Mouse (Mus musculus) fat pad, adult 2 months (tissue): ENCODE results near the gene Ppm1l.
"Not testable (repeated sequence)": the region's sequence is repeated elsewhere in the genome, so short reads cannot be mapped to it uniquely, and the experiment has no call there.

Source experiments
- DNase-seq: peaks from one replicate; pipeline ENCODE4 v3.0.0-alpha.2; 2011; ENCODE audit warnings: low read depth, low spot score; ENCODE audit errors: extremely low read depth

Gene Ppm1l

GRCm38 (mm10) chr3:69367916-69368315 lies 51.3 kb downstream of the Ppm1l start:
- no peak for DNase-seq

DNA sequence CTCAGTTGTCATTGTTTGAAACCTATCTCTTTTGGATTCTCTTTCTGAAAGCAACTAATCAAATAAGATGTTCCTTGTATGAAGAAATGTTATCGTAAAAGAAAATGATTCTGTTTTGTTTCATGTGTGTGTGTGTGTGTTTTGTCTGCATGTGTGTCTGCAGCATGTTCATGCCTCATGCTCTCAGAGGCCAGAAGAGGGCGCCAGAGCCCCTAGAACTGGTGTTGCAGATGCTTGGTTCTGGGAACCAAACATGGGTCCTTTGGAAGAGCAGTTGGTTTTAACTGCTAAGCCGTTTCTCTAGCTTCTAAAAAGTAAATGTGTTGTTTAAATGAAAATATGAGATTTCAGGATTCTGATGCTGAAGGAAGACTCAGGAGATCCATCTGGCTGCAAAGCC lies 56.1 kb downstream of the Ppm1l start:
- DNase-seq: no peak

DNA sequence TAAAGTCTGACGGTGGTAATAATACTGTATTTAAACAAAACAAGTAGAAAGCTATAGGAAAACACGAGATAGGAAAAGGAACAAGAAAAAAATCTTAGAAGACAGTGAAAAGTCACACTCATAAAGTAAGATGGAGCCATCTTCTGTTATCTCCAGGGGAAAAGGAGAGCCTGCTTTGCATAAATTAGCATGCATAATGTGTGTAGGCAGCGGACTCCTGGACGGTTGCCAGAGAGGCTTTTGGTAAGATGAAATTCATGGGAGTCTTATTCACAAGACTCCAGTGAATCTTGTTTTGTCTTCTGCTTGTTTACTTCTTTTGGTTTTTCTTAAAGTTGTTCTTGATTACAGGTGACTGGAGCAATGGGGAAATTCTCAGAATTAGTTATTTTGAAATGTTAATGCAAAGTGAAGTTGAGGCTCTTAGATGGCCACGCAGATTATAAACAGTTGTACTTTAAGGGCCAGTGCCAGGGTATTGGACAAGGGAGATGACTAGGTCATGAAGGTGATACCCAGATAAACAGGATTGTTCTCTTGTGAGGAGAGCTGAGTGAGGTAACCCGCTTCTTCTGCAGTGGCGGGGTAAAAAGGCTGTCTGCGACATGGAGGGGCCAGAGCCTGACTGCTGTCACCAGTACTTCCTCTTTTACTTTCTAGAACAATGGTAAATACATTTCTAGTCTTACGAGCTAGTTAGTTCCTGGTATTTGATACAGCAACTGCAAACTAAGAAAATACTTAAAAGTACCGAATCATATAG lies 57.1 kb downstream of the Ppm1l start:
- no peak for DNase-seq

DNA sequence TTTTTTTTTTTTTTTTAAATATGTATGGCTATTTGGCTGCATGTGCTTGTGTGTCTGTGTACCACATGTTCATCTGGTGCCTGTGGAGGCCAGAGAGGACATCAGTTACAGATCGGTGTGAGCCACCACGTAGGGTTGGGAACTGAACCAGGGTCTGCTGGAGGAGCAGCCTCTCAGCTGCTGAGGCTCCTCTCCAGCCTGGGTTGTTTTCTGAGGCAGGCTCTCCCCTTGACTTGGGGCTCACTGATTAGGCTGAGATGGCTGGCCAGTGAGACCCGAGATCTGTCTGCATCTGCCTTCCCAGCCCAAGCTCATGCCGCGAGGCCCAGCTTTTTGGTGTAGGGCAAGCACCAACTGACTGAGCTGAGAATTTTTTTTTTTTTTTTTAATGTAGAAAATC lies 57.9 kb downstream of the Ppm1l start:
- no peak for DNase-seq

- DNase-seq: no peak
Observed at GRCm38 (mm10) chr3:69374983-69375382, 58.3 kb downstream of the Ppm1l start.

DNA sequence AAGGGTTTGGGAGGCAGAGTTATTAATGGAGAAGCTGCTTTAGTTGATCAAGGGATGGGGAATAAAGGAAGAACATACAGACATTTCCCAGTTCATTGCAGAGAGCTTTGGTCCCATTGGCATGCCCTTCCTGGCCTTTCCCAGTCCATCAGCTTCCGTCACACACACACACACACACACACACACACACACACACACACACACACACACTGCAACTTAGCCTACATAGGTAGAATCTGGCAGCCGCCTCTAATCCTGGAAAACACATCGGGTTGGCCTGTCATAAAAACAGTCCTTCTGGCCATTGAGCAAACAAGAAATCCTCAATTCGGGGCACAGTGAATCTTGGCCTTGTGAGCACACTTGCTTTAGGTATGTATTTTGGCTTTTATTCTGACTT lies 64.6 kb downstream of the Ppm1l start:
- no peak for DNase-seq

DNA sequence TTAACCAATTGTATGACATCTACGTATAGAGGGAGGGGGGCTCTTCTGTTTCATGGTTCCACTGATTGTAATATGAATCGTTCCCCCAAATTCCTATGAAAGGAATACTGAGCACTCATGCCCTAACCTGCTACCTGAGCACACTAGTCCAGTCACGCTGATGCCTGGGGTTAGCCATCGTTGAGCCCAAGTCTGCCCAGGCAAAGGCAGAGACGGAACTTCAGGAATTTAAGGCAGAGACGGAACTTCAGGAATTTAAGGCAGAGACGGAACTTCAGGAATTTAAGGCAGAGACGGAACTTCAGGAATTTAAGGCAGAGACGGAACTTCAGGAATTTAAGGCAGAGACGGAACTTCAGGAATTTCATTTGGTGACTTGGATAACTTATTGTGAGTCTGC lies 75.2 kb downstream of the Ppm1l start:
- not testable (repeated sequence) for DNase-seq

DNA sequence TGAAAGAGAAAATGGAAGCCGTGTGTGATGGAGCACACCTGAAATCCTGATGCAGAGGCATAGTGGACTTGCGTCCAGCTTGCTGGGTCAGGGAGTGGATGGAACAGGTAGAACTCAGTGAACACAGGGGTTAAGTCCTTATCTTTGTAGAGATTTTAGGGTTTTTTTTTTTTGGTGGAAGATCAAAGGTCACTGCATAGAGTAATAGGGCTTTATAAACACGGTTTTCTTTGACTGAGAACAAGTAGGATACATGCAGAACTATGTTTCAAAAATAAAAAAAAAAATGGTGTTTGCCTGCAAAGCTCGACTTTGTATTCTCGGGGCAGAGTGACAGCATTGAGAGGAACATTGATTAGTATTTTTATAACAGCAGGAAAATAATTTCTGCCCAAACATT lies 75.6 kb downstream of the Ppm1l start:
- DNase-seq: no peak

DNA sequence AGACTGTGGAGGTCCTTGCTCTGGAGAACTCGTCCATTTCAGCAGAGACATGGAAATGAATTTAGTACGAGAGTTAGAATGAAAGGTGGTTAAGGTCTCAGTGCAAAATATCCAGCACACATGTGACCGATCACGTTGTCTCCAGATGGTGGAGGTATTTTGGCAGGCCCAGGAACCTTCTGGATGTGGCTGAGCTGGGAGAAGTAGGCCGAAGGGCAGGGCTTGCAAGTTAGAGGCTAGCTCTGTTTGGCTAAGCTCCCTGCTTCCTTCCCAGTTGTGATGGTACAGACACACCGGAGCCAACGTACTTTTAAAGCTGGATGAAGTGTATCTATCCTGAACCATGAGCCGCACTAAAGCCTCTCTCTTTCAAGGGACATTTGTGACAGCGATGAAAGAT lies 76.4 kb downstream of the Ppm1l start:
- DNase-seq: no peak

- no peak for DNase-seq
Observed at GRCm38 (mm10) chr3:69393991-69394390, 77.3 kb downstream of the Ppm1l start.

DNA sequence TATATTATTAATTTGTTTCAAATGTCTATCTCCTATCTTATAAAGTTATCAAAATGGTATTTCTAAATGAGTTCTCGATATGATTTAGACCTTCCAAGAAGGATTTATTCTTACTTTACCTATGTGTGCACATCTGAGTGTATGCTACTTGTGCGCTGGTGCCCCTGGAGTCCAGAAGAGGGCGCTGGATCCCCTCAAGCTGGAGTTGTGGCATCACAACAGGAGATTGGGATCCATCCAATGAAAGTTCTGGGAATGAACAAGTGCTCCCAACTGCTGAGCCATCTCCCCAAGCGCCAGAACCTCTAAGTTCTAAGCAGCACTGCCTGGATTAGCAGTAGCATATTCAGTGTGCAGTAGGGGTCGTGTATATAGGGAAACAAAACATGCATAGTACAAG lies 78.4 kb downstream of the Ppm1l start:
- no peak for DNase-seq

GRCm38 (mm10) chr3:69397733-69398132 lies 81.1 kb downstream of the Ppm1l start:
- no peak for DNase-seq

DNA sequence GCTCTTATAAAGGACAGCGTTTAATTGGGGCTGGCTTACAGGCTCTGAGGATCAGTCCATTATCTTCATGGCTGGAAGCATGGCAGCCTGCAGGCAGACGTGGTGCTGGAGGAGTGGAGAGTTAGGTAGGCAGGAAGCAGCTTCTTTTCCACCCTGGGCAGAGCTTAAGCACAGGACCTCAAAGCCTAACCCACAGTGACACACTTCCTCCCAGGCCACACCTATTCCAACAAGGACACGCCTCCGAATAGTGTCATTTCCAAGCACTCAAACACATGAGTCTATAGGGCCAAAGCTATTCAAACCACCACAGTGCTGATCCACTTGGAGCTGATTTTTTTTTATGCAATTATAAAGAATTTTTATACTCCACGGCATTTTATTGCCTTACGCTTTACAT lies 82.7 kb downstream of the Ppm1l start:
- no peak for DNase-seq

DNA sequence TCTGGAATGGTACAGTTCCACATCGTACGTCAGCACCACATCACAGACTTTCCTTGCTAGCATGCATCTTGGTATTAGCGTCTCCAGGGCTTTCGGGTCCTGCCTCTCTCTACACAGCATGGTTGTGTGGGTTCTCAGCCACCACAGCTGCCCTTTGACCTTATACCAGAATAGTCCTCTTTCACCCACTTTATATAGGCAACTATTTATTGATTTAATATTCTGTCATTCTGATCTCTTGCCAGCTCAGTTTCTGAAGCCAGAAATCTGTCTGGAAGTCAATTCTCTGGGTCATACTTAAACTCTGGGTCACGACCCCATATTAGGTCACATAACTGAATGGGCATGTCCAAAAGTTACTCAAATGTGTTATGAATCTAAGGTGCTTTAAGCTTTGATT lies 86.5 kb downstream of the Ppm1l start:
- DNase-seq: no peak

DNA sequence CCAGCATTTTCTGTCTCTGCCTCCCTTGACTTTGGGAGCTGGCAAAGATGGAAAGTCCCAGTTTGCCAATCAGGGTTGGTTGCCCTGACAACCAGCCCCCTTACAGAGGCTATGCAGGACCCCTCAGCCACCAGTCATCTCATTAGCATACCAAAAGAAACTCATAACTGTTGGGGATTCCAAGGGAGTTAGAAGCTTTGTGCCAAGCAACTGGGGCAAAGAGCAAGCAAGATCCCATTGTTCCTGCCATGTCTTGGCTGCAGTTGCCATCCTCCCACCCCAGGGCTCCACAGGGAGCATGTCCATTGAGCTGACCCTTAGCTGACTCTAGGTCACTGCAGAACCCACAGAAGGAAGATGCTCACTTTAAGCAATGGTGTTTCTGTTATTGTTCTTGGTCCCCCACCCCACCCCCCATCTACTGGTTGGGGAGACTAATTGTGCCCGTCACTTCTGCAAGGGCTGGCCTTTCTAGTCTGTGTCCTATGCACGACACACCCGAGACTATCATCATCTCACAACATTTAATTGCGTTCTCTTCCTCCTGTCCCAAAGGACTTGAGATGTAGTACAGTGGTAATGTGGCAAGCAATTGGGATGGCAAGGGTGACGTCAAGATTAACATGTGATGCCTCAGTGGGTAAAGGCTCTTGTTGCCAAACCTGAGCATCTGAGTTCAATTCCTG lies 89.7 kb downstream of the Ppm1l start:
- no peak for DNase-seq

DNA sequence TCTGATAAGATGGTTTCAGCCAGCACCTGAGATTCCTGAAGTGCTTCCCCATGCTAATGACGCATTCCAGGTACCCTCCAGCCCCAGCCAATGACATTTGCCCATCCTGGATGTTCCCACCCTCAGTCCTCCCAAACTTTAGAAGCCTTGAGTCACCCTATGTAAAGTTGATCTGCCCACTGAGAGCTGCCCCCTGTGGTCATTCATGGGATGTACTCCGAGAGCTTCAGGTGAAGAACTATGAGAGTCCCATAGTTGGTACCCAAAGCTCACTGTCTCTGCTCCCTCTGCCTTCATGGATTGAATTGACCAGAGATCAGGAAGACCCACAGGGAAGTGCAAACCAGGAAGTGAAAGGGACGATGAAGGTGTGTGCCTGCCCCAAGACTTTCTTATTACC lies 91.4 kb downstream of the Ppm1l start:
- DNase-seq: no peak

DNA sequence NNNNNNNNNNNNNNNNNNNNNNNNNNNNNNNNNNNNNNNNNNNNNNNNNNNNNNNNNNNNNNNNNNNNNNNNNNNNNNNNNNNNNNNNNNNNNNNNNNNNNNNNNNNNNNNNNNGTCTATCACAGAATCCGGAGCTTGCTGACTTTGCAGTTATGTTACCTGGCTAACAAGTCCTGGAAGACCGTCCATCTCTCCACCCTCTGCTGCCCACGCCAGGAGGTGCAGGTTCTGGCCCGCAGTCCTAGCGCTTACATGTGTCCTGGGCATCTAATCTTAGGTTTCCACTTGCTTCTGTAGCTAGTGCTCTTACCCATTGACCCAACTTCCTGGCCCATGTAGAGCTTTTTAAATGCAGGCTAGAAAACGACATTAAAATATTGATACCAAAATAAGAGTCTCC lies 99.5 kb downstream of the Ppm1l start:
- no peak for DNase-seq

DNA sequence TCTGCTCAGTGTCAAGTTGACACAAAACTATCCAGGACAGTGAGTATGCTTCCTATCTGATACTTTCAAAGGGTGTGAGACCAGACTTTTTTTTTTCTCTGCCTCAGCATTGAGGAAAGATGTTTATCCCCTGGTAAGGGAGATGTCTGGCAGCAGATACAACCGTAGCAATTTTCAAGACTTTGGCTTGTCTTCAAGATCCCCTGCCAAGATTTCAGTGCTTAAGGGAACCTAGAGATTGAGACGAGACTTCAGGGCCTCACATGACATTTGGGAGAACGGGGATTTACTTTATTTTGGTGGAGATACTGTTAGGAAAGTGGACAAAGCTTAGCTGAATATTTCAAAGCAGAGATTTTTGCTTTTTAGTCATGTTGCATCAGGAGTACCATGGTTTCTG lies 106.1 kb downstream of the Ppm1l start:
- peak; percentile 5 for DNase-seq

DNA sequence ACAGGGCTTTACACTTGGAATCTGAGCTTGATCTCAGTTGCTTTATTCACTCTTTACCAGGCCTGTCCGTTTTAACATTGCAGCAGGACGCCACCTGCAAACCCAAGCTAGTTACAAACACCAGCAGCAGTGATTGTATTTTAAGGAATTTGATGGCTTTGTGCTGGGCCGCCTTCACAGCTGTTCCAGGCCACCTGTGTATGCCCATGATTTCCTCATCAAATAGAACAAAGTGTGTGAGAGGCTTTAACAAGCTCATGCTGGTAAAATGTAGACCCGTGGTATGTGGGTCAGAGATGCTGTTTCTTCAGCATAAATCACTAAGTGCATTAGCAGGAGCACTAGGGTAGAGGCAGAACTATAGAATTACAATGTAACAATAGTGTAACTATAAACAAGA lies 106.7 kb downstream of the Ppm1l start:
- DNase-seq: peak; percentile 2

DNA sequence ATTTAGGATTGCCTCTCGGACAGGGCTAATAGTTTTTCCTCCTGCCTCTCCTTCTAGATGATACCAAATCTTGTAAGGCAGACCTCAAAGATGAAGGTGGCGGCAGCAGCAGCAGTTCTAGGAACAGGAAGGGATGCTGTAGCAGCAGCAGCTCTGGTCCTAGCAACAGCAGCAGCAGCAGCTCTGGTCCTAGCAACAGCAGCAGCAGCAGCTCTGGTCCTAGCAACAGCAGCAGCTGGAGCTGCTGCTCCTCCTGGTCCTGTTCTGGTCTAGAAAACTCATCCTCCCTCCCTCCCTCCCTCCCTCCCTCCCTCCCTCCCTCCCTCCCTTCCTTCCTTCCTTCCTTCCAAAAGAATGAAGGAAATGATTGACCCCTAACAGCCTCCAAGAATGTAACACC lies 108.1 kb downstream of the Ppm1l start:
- DNase-seq: not testable (repeated sequence)

- no peak for DNase-seq
Observed at GRCm38 (mm10) chr3:69427259-69427658, 110.6 kb downstream of the Ppm1l start.

DNA sequence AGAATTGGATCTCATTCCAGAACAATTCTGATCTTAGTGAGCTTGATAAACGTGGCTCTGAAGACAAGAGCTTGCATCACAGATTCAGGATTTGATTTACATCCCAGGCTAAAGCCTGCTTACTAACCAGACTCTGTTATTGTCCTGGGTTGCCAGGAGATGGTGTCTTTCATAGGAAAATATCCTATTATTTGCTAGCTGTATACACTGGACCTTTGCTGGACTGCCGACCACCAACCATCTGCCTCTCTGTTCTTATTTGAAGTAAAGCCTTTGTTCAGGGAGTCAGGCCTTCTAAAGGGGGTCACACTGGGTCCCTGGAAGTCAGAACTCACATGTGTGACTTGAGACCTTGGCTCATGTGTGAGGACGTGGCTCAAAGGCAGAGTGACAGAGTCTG lies 111.6 kb downstream of the Ppm1l start:
- DNase-seq: no peak

- no peak for DNase-seq
Observed at GRCm38 (mm10) chr3:69429319-69429718, 112.7 kb downstream of the Ppm1l start.
